In the genomic region with DNA sequence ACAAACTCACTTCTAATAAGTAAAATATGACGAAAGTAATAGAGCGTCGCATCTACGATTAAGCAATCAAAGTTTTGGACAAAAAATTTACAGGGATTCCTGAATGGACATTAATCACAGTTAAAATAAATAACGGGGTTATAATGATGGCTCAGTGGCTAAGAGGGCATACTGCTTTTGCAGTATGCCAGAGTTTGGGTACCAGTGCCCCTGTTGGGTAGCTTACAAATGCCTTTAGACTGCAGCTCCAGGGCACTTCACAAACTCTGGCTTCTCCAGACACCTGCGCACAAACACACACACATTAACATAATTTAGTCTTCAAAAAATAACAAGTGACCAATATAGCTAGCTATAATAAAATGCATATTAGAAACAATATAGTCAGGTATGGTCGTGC, we compare ENCODE assay signal across 8 mouse cellular contexts. TPM values are rescaled to one million over a fixed set of nuclear protein-coding genes. Genes with fewer than 3 reads are reported as not detected.
DNase-seq lines count a peak whose midpoint lies in the region; ATAC-seq and TF ChIP-seq lines count a peak whose summit lies in the region.

No protein-coding gene starts in this region.

- WGBS in lung, postnatal 0 days, result 36% methylated on average over 7 of the region's 7 CpGs
- WGBS in limb, embryonic 12.5 days, result 41% methylated on average over 7 of the region's 7 CpGs
- 38% methylated on average over 7 of the region's 7 CpGs for WGBS in stomach, embryonic 14.5 days

- no peaks in the 10 kb centered on the region for H3K9me3 ChIP-seq in lung, postnatal 0 days (ENCODE audit: low read length)
- H3K9me3 ChIP-seq in limb, embryonic 12.5 days, result no peaks in the 10 kb centered on the region
- H3K9me3 ChIP-seq in stomach, embryonic 14.5 days (ENCODE audit: control insufficient read depth, low read depth, low read length), result no peaks in the 10 kb centered on the region

- H3K27me3 ChIP-seq in lung, postnatal 0 days (replicated peaks; ENCODE audit: insufficient read depth, low read length), result no peaks in the 10 kb centered on the region
- H3K27me3 ChIP-seq in limb, embryonic 12.5 days, result 0 out of 2 replicates have a peak, but pooled peaks cover 6% of the 10 kb centered on the region
- no peaks in the 10 kb centered on the region for H3K27me3 ChIP-seq in stomach, embryonic 14.5 days (ENCODE audit: control insufficient read depth, insufficient read depth, low read length)

- H3K27ac ChIP-seq in lung, postnatal 0 days (ENCODE audit: low read length), result peak overlapping the region; percentile 96; the same call in 1 of the 2 replicates
- peak overlapping the region; percentile 96; the same call in 1 of the 2 replicates for H3K27ac ChIP-seq in limb, embryonic 12.5 days
- peak overlapping the region; percentile 95; the same call in 1 of the 2 replicates for H3K27ac ChIP-seq in stomach, embryonic 14.5 days (ENCODE audit: low read length)

- H3K36me3 ChIP-seq in lung, postnatal 0 days (ENCODE audit: insufficient read depth, low read length), result peaks cover 8% of the 10 kb centered on the region
- peaks cover 25% of the 10 kb centered on the region for H3K36me3 ChIP-seq in limb, embryonic 12.5 days
- peaks cover 23% of the 10 kb centered on the region for H3K36me3 ChIP-seq in stomach, embryonic 14.5 days (ENCODE audit: control insufficient read depth, insufficient read depth, low read length)

- DNase-seq in cerebellum, adult 11 months, result peak; percentile 4
- no peak for DNase-seq in cerebellum, postnatal 4 days (ENCODE audit: low spot score in 2 of 2)
- DNase-seq in lung, postnatal 0 days (ENCODE audit: low spot score), result no peak
- no peak for DNase-seq in lung, adult 18-20 months
- no peak for DNase-seq in adrenal gland, adult 8-10 months
- DNase-seq in thymus, postnatal 36 days, result no peak

- no peak for TF ChIP-seq EP300 in lung, postnatal 0 days (IDR thresholded peaks at IDR 0.05)

- no peak for ATAC-seq in lung, postnatal 0 days
- ATAC-seq in limb, embryonic 12.5 days (ENCODE audit: insufficient number of reproducible peaks, insufficient read depth, low FRiP score, low TSS enrichment, low read depth), result no peak
- peak; percentile 10; the same call in 1 of the 2 replicates for ATAC-seq in stomach, embryonic 14.5 days (ENCODE audit: insufficient number of reproducible peaks, insufficient read depth, low FRiP score, low read depth)

- TF ChIP-seq CTCF in lung, postnatal 0 days (IDR thresholded peaks at IDR 0.05), result no peak

- no peak overlapping the region; the same call in 1 of the 2 replicates for H3K9ac ChIP-seq in lung, postnatal 0 days (replicated peaks; ENCODE audit: low read depth)
- 0 out of 2 replicates have a peak overlapping the region, but pooled peaks have one; percentile 31 for H3K9ac ChIP-seq in limb, embryonic 12.5 days (replicated peaks)
- H3K9ac ChIP-seq in stomach, embryonic 14.5 days (replicated peaks; ENCODE audit: low read depth, low read length), result no peak overlapping the region

- peak overlapping the region; percentile 95 for H3K4me3 ChIP-seq in lung, postnatal 0 days (ENCODE audit: low read depth, low read length)
- peak overlapping the region; percentile 94; the same call in 1 of the 2 replicates for H3K4me3 ChIP-seq in limb, embryonic 12.5 days (replicated peaks)
- H3K4me3 ChIP-seq in stomach, embryonic 14.5 days (ENCODE audit: low read depth, low read length), result peak overlapping the region; percentile 99; the same call in 1 of the 2 replicates

- H3K4me1 ChIP-seq in lung, postnatal 0 days (ENCODE audit: insufficient read depth, low read depth, low read length), result peaks cover 7% of the 10 kb centered on the region; the same call in 1 of the 2 replicates
- H3K4me1 ChIP-seq in limb, embryonic 12.5 days (replicated peaks), result peaks cover 19% of the 10 kb centered on the region
- peaks cover 5% of the 10 kb centered on the region; the same call in 1 of the 2 replicates for H3K4me1 ChIP-seq in stomach, embryonic 14.5 days (ENCODE audit: control insufficient read depth, insufficient read depth, low read length)

- peak overlapping the region; percentile 60 for H3K4me2 ChIP-seq in lung, postnatal 0 days (replicated peaks; ENCODE audit: low read depth, low read length)
- H3K4me2 ChIP-seq in limb, embryonic 12.5 days, result peak overlapping the region; percentile 32
- H3K4me2 ChIP-seq in stomach, embryonic 14.5 days (replicated peaks; ENCODE audit: low read depth, low read length), result peak overlapping the region; percentile 23; the same call in 1 of the 2 replicates

RNA-seq across cellular contexts. Expression of gene Polr2m, which starts 0.4 kb away (rescaled TPM):
- 159 and 173 TPM in 2 replicates for polyA plus RNA-seq in lung, postnatal 0 days (2015; fragmentation: Nextera tagmentation; extraction: Ambion mirVana)
- 610 and 611 TPM in 2 replicates for polyA plus RNA-seq in limb, embryonic 12.5 days (2016; fragmentation: Nextera tagmentation; extraction: Ambion mirVana)
- polyA plus RNA-seq in stomach, embryonic 14.5 days (2014; fragmentation: Nextera tagmentation; extraction: Ambion mirVana), result 316 and 328 TPM in 2 replicates
- 100 to 1,000 TPM; 172 to 204 (median 192) TPM for total RNA-seq in adrenal gland, adult 8-10 months (2022)
